Mouse (Mus musculus) common myeloid progenitor, adult 5-6 weeks (primary cell): ENCODE data around the gene Gm21953. TPM values are rescaled to one million over a fixed set of nuclear protein-coding genes. Genes with fewer than 3 reads are reported as not detected.
"Not testable (repeated sequence)": the region's sequence is repeated elsewhere in the genome, so short reads cannot be mapped to it uniquely, and the experiment has no call there.

ENCODE experiments used
- ATAC-seq: replicated peaks from 2 replicates; pipeline ENCODE4 v1.8.0; 2016; ENCODE audit warnings: low read depth, mild to moderate bottlenecking, moderate TSS enrichment, inconsistent platforms; ENCODE audit not compliant: poor library complexity, severe bottlenecking
- total RNA-seq: library from RNA; stranded (forward); fragments of 200-1000, 187-1606 nt; gene quantifications from 2 replicates; pipeline ENCODE4 v1.2.3, GENCODE M21; 2017

The Gm21953 gene
- not detected in 2 replicates for total RNA-seq

- ATAC-seq = not testable (repeated sequence)
Measured at GRCm38 (mm10) chr4:42293967-42294366, at the start of gene Gm21953. Gene Gm21953 (plus strand): TSS chr4:42294267.

GRCm38 (mm10) chr4:42255467-42255866 is 38.6 kb upstream of the Gm21953 start, which contains the start of gene Ccl21b:
Gene Ccl21b (plus strand): TSS chr4:42255767.
- not testable (repeated sequence) for ATAC-seq

GRCm38 (mm10) chr4:42318034-42318433 is 24.0 kb downstream of the Gm21953 start, which contains the start of gene Fam205a3:
Gene Fam205a3 (plus strand): TSS chr4:42318334.
- not testable (repeated sequence) for ATAC-seq

Other genes starting within 250 kb of the Gm21953 start
- not detected in 2 replicates for gene Gm3893, start 203.1 kb upstream of the Gm21953 start, total RNA-seq
- gene Gm13304, start 179.4 kb upstream of the Gm21953 start, total RNA-seq = not detected in 2 replicates
- gene Gm13306, start 140.8 kb upstream of the Gm21953 start, total RNA-seq = not detected in 2 replicates
- gene Gm13305, start 125.7 kb upstream of the Gm21953 start, total RNA-seq = 0.23 and 1.1 TPM in 2 replicates
- gene Gm10600, start 53.6 kb upstream of the Gm21953 start, total RNA-seq = not detected in 2 replicates
- gene Ccl21b, start 38.5 kb upstream of the Gm21953 start, total RNA-seq = not detected in 2 replicates
- 0.18 TPM in 1 of 2 replicates, not detected in the other for gene Fam205a3, start 24.1 kb downstream of the Gm21953 start, total RNA-seq
- not detected in 2 replicates for gene Gm21586, start 145.1 kb downstream of the Gm21953 start, total RNA-seq
- 0.18 and 0.49 TPM in 2 replicates for gene Gm2163, start 172.5 kb downstream of the Gm21953 start, total RNA-seq
- 0.18 TPM in 1 of 2 replicates, not detected in the other for gene Fam205a2, start 233.9 kb downstream of the Gm21953 start, total RNA-seq